In genomic region chr3:51302971-51303476, GRCm38 (mm10) we compare ENCODE assay signal across 15 mouse cellular contexts. TPM values are rescaled to one million over a fixed set of nuclear protein-coding genes. Genes with fewer than 3 reads are reported as not detected.
DNase-seq lines count a peak whose midpoint lies in the region; ATAC-seq and TF ChIP-seq lines count a peak whose summit lies in the region.
"Had no signal": no experiment of that assay in that cellular context is flagged by ENCODE, and none has a peak within 500 bp of the region (broad histone marks: within the 10 kb centered on the region; RNA-seq: fewer than 3 reads in every experiment).

No protein-coding gene starts in this region.

- no peak for TF ChIP-seq EP300 in heart, adult 2 months (IDR thresholded peaks at IDR 0.05; ENCODE audit: insufficient read depth, low read depth, low read length)
- no peak for TF ChIP-seq EP300 in lung, postnatal 0 days (IDR thresholded peaks at IDR 0.05)
- TF ChIP-seq EP300 in stomach, postnatal 0 days (optimal IDR thresholded peaks at IDR 0.05) = no peak

- no peak overlapping the region for H3K4me2 ChIP-seq in kidney, embryonic 15.5 days
- no peak overlapping the region for H3K4me2 ChIP-seq in lung, postnatal 0 days (replicated peaks; ENCODE audit: low read depth, low read length)
- no peak overlapping the region for H3K4me2 ChIP-seq in stomach, postnatal 0 days (replicated peaks; ENCODE audit: low read depth)
- H3K4me2 ChIP-seq: forebrain, embryonic 13.5 days; hindbrain, embryonic 12.5 days; midbrain, embryonic 11.5 days had no signal

- ATAC-seq in kidney, embryonic 15.5 days (replicated peaks; ENCODE audit: low FRiP score) = 0 out of 2 replicates have a peak, but pooled peaks have one; percentile 25
- ATAC-seq in lung, postnatal 0 days = no peak
- ATAC-seq in stomach, postnatal 0 days (ENCODE audit: low FRiP score, low TSS enrichment) = no peak
- ATAC-seq: forebrain, embryonic 13.5 days had no signal

- peaks cover 16% of the 10 kb centered on the region for H3K4me1 ChIP-seq in heart, adult 2 months (ENCODE audit: control insufficient read depth, insufficient read depth, low read length)
- no peaks in the 10 kb centered on the region for H3K4me1 ChIP-seq in kidney, embryonic 15.5 days
- no peaks in the 10 kb centered on the region for H3K4me1 ChIP-seq in lung, postnatal 0 days (ENCODE audit: insufficient read depth, low read depth, low read length)
- no peaks in the 10 kb centered on the region for H3K4me1 ChIP-seq in stomach, postnatal 0 days (replicated peaks; ENCODE audit: control insufficient read depth, insufficient read depth)
- H3K4me1 ChIP-seq: forebrain, embryonic 13.5 days; hindbrain, embryonic 12.5 days had no signal

- DNase-seq in heart, adult 2 months = peak in 1 of 2 experiments; percentile 18
- no peak for DNase-seq in heart, postnatal 25 days (ENCODE audit: low spot score)
- DNase-seq in kidney, postnatal 4 days = no peak
- peak; percentile 13 for DNase-seq in lung, postnatal 10 days
- no peak for DNase-seq in lung, postnatal 0 days (ENCODE audit: low spot score)
- peak; percentile 9 for DNase-seq in stomach, postnatal 0 days (ENCODE audit: low spot score)
- DNase-seq: adrenal gland, postnatal 25 days; cerebellum, adult 9-10 months; kidney, adult 11 months; layer of hippocampus, postnatal 36 days; thymus, postnatal 14 days had no signal

- H3K9me3 ChIP-seq in kidney, embryonic 15.5 days (replicated peaks) = no peaks in the 10 kb centered on the region
- no peaks in the 10 kb centered on the region for H3K9me3 ChIP-seq in lung, postnatal 0 days (ENCODE audit: low read length)
- no peaks in the 10 kb centered on the region for H3K9me3 ChIP-seq in stomach, postnatal 0 days (ENCODE audit: control insufficient read depth, low read length)
- H3K9me3 ChIP-seq: forebrain, embryonic 13.5 days; hindbrain, embryonic 12.5 days had no signal

- H3K4me3 ChIP-seq in heart, adult 2 months = no peak overlapping the region
- H3K4me3 ChIP-seq in kidney, embryonic 15.5 days (replicated peaks) = no peak overlapping the region
- H3K4me3 ChIP-seq in lung, postnatal 0 days (ENCODE audit: low read depth, low read length) = no peak overlapping the region
- no peak overlapping the region for H3K4me3 ChIP-seq in stomach, postnatal 0 days (ENCODE audit: low read depth, low read length)
- H3K4me3 ChIP-seq: forebrain, embryonic 13.5 days; hindbrain, embryonic 12.5 days had no signal

- H3K36me3 ChIP-seq in heart, adult 2 months (ENCODE audit: control insufficient read depth, insufficient read depth, low read length) = peaks cover 10% of the 10 kb centered on the region
- peaks cover 5% of the 10 kb centered on the region for H3K36me3 ChIP-seq in kidney, embryonic 15.5 days
- no peaks in the 10 kb centered on the region for H3K36me3 ChIP-seq in lung, postnatal 0 days (ENCODE audit: insufficient read depth, low read length)
- 0 out of 2 replicates have a peak, but pooled peaks cover 6% of the 10 kb centered on the region for H3K36me3 ChIP-seq in stomach, postnatal 0 days (ENCODE audit: control insufficient read depth, insufficient read depth, low read length)

- 26% methylated on average over 3 of the region's 3 CpGs for WGBS in heart, adult 2 months
- WGBS in kidney, embryonic 15.5 days = 75% methylated on average over 3 of the region's 3 CpGs
- WGBS in lung, postnatal 0 days = 63% methylated on average over 3 of the region's 3 CpGs
- 75% methylated on average over 3 of the region's 3 CpGs for WGBS in stomach, postnatal 0 days

- H3K27ac ChIP-seq in heart, adult 2 months = peak overlapping the region; percentile 32; the same call in 1 of the 2 replicates
- 0 out of 2 replicates have a peak overlapping the region, but pooled peaks have one; percentile 19 for H3K27ac ChIP-seq in kidney, embryonic 15.5 days
- H3K27ac ChIP-seq in lung, postnatal 0 days (ENCODE audit: low read length) = no peak overlapping the region
- no peak overlapping the region for H3K27ac ChIP-seq in stomach, postnatal 0 days (replicated peaks)
- H3K27ac ChIP-seq: forebrain, embryonic 13.5 days; hindbrain, embryonic 12.5 days had no signal

- TF ChIP-seq POLR2A in heart, adult 2 months (IDR thresholded peaks at IDR 0.05; ENCODE audit: insufficient read depth, low read depth, low read length) = no peak

- H3K79me2 ChIP-seq in heart, adult 2 months (replicated peaks; ENCODE audit: control insufficient read depth, insufficient read depth, low read length) = 0 out of 2 replicates have a peak, but pooled peaks cover 1% of the 10 kb centered on the region

- intact Hi-C loops in heart, adult 2 months (cut with DNase I) = no loop called here
- intact Hi-C loops in heart, postnatal 25 days (cut with DNase I) = no loop called here

- no peak overlapping the region for H3K9ac ChIP-seq in heart, adult 2 months (ENCODE audit: low read depth, low read length)
- no peak overlapping the region for H3K9ac ChIP-seq in kidney, embryonic 15.5 days
- no peak overlapping the region for H3K9ac ChIP-seq in lung, postnatal 0 days (replicated peaks; ENCODE audit: low read depth)
- no peak overlapping the region for H3K9ac ChIP-seq in stomach, postnatal 0 days (ENCODE audit: low read length)
- H3K9ac ChIP-seq: forebrain, embryonic 13.5 days; hindbrain, embryonic 12.5 days had no signal

- no peaks in the 10 kb centered on the region for H3K27me3 ChIP-seq in heart, adult 2 months (ENCODE audit: control insufficient read depth, insufficient read depth, low read length)
- H3K27me3 ChIP-seq in kidney, embryonic 15.5 days = no peaks in the 10 kb centered on the region
- H3K27me3 ChIP-seq in lung, postnatal 0 days (replicated peaks; ENCODE audit: insufficient read depth, low read length) = no peaks in the 10 kb centered on the region
- H3K27me3 ChIP-seq in stomach, postnatal 0 days (ENCODE audit: control insufficient read depth, insufficient read depth, low read length) = no peaks in the 10 kb centered on the region
- H3K27me3 ChIP-seq: forebrain, embryonic 13.5 days; hindbrain, embryonic 12.5 days had no signal

- TF ChIP-seq CTCF in heart, adult 2 months (IDR thresholded peaks at IDR 0.05) = no peak
- TF ChIP-seq CTCF in lung, postnatal 0 days (IDR thresholded peaks at IDR 0.05) = no peak
- no peak for TF ChIP-seq CTCF in stomach, postnatal 0 days (IDR thresholded peaks at IDR 0.05; ENCODE audit: low read depth)

RNA-seq across cellular contexts. Expression of gene Elf2, which starts 37.4 kb away (rescaled TPM):
- 10 to 100 TPM; 55.7 to 56.9 TPM for total RNA-seq in heart, adult 2 months (2021)
- polyA plus RNA-seq in heart, adult 2 months (2012; rRNA removed) = 25.6 and 38.1 TPM in 2 replicates
- total RNA-seq in heart, postnatal 25 days (2021) = 10 to 100 TPM; 55.6 to 65.7 TPM
- polyA plus RNA-seq in kidney, embryonic 15.5 days (2015; fragmentation: Nextera tagmentation; extraction: Ambion mirVana) = 58.2 and 73.7 TPM in 2 replicates
- 55.8 and 62.6 TPM in 2 replicates for polyA plus RNA-seq in lung, postnatal 0 days (2015; fragmentation: Nextera tagmentation; extraction: Ambion mirVana)
- 32.4 and 36.3 TPM in 2 replicates for polyA plus RNA-seq in stomach, postnatal 0 days (2015; fragmentation: Nextera tagmentation; extraction: Ambion mirVana)

Comparison
In these comparisons a context has a peak if more than half of its experiments do, and no peak if none do; other contexts are left out.
1. DNase-seq: peak in lung, postnatal 10 days (single experiment) and stomach, postnatal 0 days (single experiment); none in heart, postnatal 25 days (single experiment), kidney, postnatal 4 days (0 of 2) and lung, postnatal 0 days (single experiment).
2. H3K27ac ChIP-seq: peak in heart, adult 2 months (single experiment) and kidney, embryonic 15.5 days (single experiment); none in lung, postnatal 0 days (single experiment) and stomach, postnatal 0 days (single experiment).